ENCODE assay signal across 9 mouse cellular contexts in the genomic region with DNA sequence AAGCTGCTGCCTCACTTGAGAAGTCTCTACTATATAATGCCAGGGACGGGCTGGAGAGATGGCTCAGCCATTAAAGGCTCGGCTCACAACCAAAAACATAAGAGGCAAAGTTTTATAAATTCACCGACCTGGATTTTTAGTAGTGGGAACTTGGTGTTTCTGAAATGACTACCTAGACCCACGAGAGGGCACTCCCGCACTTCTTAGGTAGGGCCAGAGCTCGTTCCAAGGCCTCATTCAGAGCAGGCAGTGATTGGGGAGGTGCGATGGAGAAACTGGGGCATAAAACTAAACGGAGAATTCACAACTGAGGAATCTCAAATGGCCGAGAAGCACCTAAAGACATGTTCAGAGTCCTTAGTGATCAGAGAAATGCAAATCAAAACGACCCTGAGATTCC.
A peak's percentile ranks its signal among the peaks of the same experiment; 100 is the strongest.
DNase-seq lines count a peak whose midpoint lies in the region; ATAC-seq and TF ChIP-seq lines count a peak whose summit lies in the region.
"Had no signal": no experiment of that assay in that cellular context is flagged by ENCODE, and none has a peak within 500 bp of the region (broad histone marks: within the 10 kb centered on the region; RNA-seq: fewer than 3 reads in every experiment).

No protein-coding gene starts in this region.

- no peak overlapping the region for H3K4me3 ChIP-seq in thymus, adult 2 months (ENCODE audit: control insufficient read depth, insufficient read depth, low read length)
- no peak overlapping the region for H3K4me3 ChIP-seq in forebrain, postnatal 0 days (ENCODE audit: low read depth, low read length)
- no peak overlapping the region for H3K4me3 ChIP-seq in midbrain, embryonic 15.5 days
- H3K4me3 ChIP-seq: embryonic facial prominence, embryonic 15.5 days had no signal

- H3K4me2 ChIP-seq in forebrain, postnatal 0 days (ENCODE audit: low read depth) = no peak overlapping the region
- no peak overlapping the region for H3K4me2 ChIP-seq in midbrain, embryonic 15.5 days
- H3K4me2 ChIP-seq: embryonic facial prominence, embryonic 15.5 days had no signal

- no peak overlapping the region for H3K27ac ChIP-seq in thymus, adult 2 months (ENCODE audit: control insufficient read depth, insufficient read depth, low read length)
- no peak overlapping the region for H3K27ac ChIP-seq in forebrain, postnatal 0 days (ENCODE audit: low read depth, low read length)
- no peak overlapping the region for H3K27ac ChIP-seq in midbrain, embryonic 15.5 days
- H3K27ac ChIP-seq: embryonic facial prominence, embryonic 15.5 days had no signal

- TF ChIP-seq CTCF in thymus, adult 2 months (IDR thresholded peaks at IDR 0.05; ENCODE audit: borderline replicate concordance, control insufficient read depth, extremely low read depth, insufficient read depth, low read length, poor library complexity) = no peak
- TF ChIP-seq CTCF in forebrain, postnatal 0 days (IDR thresholded peaks at IDR 0.05; ENCODE audit: low read depth) = peak; percentile 79

- H3K27me3 ChIP-seq in thymus, adult 2 months (ENCODE audit: control insufficient read depth, insufficient read depth, low read length) = no peaks in the 10 kb centered on the region
- H3K27me3 ChIP-seq in forebrain, postnatal 0 days (ENCODE audit: insufficient read depth, low read length) = no peaks in the 10 kb centered on the region
- H3K27me3 ChIP-seq in midbrain, embryonic 15.5 days (replicated peaks) = no peaks in the 10 kb centered on the region
- H3K27me3 ChIP-seq: embryonic facial prominence, embryonic 15.5 days had no signal

- no peak for TF ChIP-seq POLR2A in thymus, adult 2 months (IDR thresholded peaks at IDR 0.05; ENCODE audit: control insufficient read depth, extremely low read depth, insufficient read depth, low read length, poor library complexity)

- H3K9me3 ChIP-seq in forebrain, postnatal 0 days (ENCODE audit: low read length) = no peaks in the 10 kb centered on the region
- no peaks in the 10 kb centered on the region for H3K9me3 ChIP-seq in midbrain, embryonic 15.5 days
- H3K9me3 ChIP-seq: embryonic facial prominence, embryonic 15.5 days had no signal

- DNase-seq in thymus, postnatal 4 days = peak; percentile 10
- no peak for DNase-seq in thymus, adult 2 months
- peak; percentile 1 for DNase-seq in cerebellum, adult 11 months
- DNase-seq in forebrain, postnatal 0 days = peak; percentile 80
- peak; percentile 21 for DNase-seq in layer of hippocampus, adult 9-11 months
- DNase-seq in testis, postnatal 14 days (ENCODE audit: low spot score) = peak; percentile 33

- no peaks in the 10 kb centered on the region for H3K36me3 ChIP-seq in thymus, adult 2 months (ENCODE audit: control insufficient read depth, insufficient read depth, low read length)
- H3K36me3 ChIP-seq in forebrain, postnatal 0 days (ENCODE audit: insufficient read depth) = no peaks in the 10 kb centered on the region
- H3K36me3 ChIP-seq in midbrain, embryonic 15.5 days (replicated peaks) = no peaks in the 10 kb centered on the region
- H3K36me3 ChIP-seq: embryonic facial prominence, embryonic 15.5 days had no signal

- no peaks in the 10 kb centered on the region for H3K4me1 ChIP-seq in thymus, adult 2 months (replicated peaks; ENCODE audit: control insufficient read depth, insufficient read depth, low read length)
- no peaks in the 10 kb centered on the region for H3K4me1 ChIP-seq in forebrain, postnatal 0 days (ENCODE audit: insufficient read depth)
- H3K4me1 ChIP-seq in midbrain, embryonic 15.5 days = no peaks in the 10 kb centered on the region
- H3K4me1 ChIP-seq: embryonic facial prominence, embryonic 15.5 days had no signal

- H3K9ac ChIP-seq in forebrain, postnatal 0 days = no peak overlapping the region
- no peak overlapping the region for H3K9ac ChIP-seq in midbrain, embryonic 15.5 days
- H3K9ac ChIP-seq: embryonic facial prominence, embryonic 15.5 days had no signal

- WGBS in thymus, adult 2 months = 27% methylated on average over 10 of the region's 10 CpGs
- WGBS in forebrain, postnatal 0 days = 9% methylated on average over 10 of the region's 10 CpGs
- 18% methylated on average over 10 of the region's 10 CpGs for WGBS in midbrain, embryonic 15.5 days

- peak; percentile 78 for ATAC-seq in forebrain, postnatal 0 days
- ATAC-seq in midbrain, embryonic 15.5 days (replicated peaks) = peak; percentile 86; the same call in 1 of the 2 replicates
- no peak for ATAC-seq in erythroid progenitor cell, adult 5-6 weeks (replicated peaks; ENCODE audit: low FRiP score, poor library complexity, severe bottlenecking)
